Mouse (Mus musculus) activated CD4-positive, CD25-positive, alpha-beta regulatory T cell, adult 4 months (primary cell): Measurements from ENCODE around the gene Foxd3. TPM values are rescaled to one million over a fixed set of nuclear protein-coding genes. Genes with fewer than 3 reads are reported as not detected.

Experiments
- ATAC-seq: one replicate; pipeline ENCODE4 v1.8.0; 2017
- polyA plus RNA-seq, 2 experiments: library from polyadenylated mRNA; unstranded; fragments of 100-300 nt; shearing (Covaris generic); gene quantifications; one replicate each; pipeline ENCODE4 v1.2.1; 2017

Foxd3 gene
- polyA plus RNA-seq, 2 experiments from 2014 or later, result not detected

DNA sequence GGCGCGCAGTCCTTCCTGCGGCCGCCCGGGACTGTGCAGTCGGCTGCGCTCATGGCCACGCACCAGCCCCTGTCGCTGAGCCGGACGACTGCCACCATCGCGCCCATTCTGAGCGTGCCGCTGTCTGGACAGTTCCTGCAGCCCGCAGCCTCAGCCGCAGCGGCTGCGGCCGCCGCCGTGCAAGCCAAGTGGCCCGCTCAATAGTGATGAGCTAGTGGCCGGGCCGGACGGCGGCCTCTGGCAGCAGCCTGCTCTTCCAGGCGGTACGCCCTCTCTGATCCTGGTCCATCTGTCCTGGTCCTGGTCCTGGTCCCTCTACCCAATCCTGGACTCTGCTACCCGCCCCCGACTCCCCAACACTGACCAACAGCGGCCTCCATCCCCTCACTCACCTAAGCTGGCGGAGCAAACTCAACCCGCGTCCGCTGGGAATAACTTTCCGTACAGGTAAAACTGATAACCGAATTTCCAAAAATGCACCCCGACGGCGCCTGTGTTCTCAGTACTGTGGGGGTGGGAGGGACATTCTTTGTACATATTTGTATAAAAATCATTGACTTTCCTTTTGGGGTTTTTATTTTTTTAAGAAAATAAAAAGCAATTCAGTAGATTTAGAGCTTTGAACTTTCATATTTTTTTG, 1.9 kb downstream of the Foxd3 start:
- no peak for ATAC-seq

- no peak for ATAC-seq
Observed at GRCm38 (mm10) chr4:99658881-99659280, 2.8 kb downstream of the Foxd3 start.

DNA sequence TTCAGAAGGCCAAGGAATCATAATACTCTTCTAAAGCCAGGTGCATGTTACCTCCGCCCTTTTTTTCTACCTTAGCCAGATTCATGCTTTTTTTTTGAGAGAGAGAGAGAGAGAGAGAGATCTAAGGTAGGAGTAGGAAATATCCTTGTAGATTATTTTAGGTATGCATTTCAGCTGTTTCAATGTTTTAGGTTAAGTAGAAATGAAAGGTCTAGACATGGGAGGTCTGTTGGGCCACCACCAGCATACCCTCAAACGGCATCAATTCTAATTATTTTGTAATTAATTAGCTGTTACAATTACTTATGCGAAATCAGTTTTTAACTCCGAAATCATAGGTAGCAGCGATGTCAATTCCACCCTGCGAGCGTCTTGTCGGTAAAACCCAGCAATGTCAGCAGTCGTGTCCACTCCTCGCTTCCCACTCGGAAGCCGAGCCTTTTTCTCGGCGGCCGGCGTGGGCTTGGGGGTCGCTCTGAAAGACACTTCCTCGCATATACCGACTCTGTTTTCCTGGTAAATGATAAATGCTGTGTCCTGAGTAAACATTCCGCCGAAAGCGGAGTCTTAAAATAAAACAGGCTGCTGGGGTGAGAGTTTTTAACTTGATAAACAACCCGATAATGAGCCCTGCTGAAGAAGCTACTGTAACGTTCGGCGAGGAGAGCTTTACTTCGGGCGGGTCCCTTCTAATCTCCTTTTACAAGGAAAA, 3.4 kb downstream of the Foxd3 start:
- ATAC-seq, result no peak

GRCm38 (mm10) chr4:99660073-99660611, 4.0 kb downstream of the Foxd3 start:
- no peak for ATAC-seq

- no peak for ATAC-seq
Observed at GRCm38 (mm10) chr4:99660981-99661380, 4.9 kb downstream of the Foxd3 start.

DNA sequence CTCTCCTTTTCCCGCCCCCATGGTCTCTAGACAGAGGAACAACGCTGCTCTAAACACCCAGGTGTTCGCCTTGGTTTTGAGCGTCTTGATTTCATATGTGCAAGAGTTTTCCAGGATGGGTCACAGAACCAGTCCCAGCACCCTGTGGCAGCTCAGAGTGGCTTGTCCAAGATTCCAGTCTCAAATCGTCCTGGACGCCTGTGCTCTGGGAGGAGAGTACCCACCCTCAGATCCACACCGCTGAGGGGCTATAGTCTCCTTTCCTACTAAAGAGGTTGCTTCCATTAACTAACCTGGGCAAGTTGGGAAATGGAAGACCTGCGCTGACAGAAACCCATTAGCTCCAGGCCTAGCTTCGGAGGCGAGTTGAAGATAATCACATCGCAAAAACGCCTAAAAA, 5.9 kb downstream of the Foxd3 start:
- ATAC-seq, result no peak

DNA sequence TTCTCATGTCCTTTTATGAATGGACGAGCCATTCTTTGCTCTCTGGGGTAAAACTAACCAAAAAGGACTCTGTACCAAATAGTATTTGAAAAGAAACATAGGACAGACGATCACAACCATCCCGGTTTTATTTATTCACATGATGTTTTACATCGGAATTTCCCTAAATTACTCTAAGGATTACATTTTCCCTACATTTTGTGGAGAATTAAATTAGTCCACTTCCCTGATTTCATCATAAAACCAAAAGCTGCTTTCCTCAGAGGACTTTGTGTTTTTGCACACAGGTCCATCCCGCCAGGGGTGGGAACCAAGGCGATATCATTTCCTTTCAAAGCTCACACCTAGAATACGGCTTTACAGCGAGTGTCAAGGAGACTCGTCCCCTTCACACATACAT, 6.3 kb downstream of the Foxd3 start:
- ATAC-seq, result no peak

GRCm38 (mm10) chr4:99662841-99663567, 6.9 kb downstream of the Foxd3 start:
- ATAC-seq, result no peak

- no peak for ATAC-seq
Observed at GRCm38 (mm10) chr4:99663710-99664109, 7.6 kb downstream of the Foxd3 start.

- no peak for ATAC-seq
Observed at GRCm38 (mm10) chr4:99670203-99670851, 14.2 kb downstream of the Foxd3 start.

DNA sequence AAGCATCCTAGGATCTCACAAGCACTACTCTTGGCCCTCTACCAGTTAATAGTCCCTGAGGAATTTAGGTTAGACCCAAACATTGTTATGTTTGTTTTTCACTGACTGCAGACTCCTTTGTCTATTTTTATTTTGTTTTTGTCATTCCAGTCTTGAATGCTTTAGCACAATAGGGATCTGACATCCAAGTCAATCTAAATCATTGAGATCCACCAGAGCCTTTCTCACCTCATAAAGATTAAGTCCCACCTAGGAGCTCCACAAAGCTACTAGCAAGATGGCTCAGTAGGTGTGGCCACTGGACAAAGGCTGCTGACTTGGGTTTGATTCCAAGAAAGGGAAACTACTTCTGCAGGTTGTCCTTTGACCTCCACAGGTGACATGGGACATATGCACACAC, 19.1 kb downstream of the Foxd3 start:
- no peak for ATAC-seq

DNA sequence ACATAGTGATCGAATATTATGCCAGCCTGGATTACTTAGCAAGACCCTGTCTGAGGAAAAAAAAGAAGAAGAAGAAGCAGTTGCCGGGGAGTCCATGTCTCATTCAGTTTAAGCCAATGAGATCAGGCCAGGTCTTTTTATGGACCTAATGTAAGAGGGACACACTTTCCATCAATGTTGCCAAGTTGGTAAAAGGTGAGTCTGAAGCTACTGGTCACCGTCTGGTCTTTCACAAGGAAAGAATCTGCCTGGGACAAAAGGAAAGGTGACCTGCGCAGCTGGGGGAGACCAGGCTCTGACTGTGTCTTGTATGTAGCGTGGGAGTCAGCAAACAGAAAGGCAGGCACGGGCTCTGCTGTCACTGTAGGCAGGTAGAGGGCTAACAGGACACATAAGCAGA, 27.8 kb downstream of the Foxd3 start:
- no peak for ATAC-seq

GRCm38 (mm10) chr4:99686308-99686707, 30.2 kb downstream of the Foxd3 start:
- ATAC-seq, result no peak

Other genes starting within 250 kb of the Foxd3 start
- gene Alg6, start 59.4 kb downstream of the Foxd3 start, polyA plus RNA-seq, result 10 to 100 TPM; 10.4 to 10.5 TPM
- 1 to 10 TPM; 4.5 to 5.6 TPM for gene Efcab7, start 172.9 kb downstream of the Foxd3 start, polyA plus RNA-seq